Mouse (Mus musculus) layer of hippocampus, adult 8-10 months (tissue): Measurements from ENCODE around the gene Agbl4. TPM values are rescaled to one million over a fixed set of nuclear protein-coding genes. Genes with fewer than 3 reads are reported as not detected.

ENCODE experiments used
- DNase-seq, 2 experiments: peaks; one replicate each; pipeline ENCODE4 v3.0.0; 2022; ENCODE audit warnings: low spot score in 2 of 2
- total RNA-seq, 4 experiments: library from RNA; stranded (reverse); gene quantifications; 2 replicates each; pipeline ENCODE4 v1.2.4; 2022

Agbl4 gene
- total RNA-seq, 4 experiments from 2014 or later, result 16.6 to 20.8 (median 18.6) TPM

DNA sequence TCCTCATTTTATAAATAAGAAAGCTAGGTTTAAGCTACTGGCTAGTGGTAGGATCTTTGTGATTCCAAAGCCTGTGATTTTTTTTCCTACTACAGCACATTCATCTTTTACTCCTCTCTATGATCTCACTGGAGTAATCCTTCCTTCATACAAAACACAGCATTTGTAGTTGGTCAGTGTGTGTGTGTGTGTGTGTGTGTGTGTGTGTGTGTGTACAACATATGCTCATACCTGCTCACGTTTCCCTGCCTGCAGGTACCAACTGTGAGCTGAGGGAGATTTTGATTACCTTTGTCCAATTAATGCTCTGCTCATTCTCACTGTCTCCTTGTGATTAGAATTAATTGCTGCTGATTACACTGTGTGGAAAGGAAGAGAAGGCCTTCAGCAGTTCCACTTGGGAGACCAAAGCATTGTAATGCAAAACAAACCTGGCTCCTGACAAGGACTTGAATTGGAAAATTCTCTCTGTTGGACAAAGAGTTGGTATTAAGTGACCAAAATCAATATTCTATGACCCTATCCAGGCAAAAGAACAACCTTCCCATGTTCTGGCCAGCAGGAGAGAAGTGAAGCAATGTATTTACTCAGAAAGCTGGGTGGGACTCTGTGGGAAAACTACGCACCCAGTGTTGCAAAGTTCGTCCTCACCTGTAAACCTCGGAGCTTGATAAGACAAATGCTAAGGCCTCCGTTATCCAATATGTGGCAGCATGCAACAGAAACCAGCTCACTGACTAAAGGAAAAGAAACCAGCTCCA is 1241.7 kb downstream of the Agbl4 start:
- DNase-seq, result no peak

DNA sequence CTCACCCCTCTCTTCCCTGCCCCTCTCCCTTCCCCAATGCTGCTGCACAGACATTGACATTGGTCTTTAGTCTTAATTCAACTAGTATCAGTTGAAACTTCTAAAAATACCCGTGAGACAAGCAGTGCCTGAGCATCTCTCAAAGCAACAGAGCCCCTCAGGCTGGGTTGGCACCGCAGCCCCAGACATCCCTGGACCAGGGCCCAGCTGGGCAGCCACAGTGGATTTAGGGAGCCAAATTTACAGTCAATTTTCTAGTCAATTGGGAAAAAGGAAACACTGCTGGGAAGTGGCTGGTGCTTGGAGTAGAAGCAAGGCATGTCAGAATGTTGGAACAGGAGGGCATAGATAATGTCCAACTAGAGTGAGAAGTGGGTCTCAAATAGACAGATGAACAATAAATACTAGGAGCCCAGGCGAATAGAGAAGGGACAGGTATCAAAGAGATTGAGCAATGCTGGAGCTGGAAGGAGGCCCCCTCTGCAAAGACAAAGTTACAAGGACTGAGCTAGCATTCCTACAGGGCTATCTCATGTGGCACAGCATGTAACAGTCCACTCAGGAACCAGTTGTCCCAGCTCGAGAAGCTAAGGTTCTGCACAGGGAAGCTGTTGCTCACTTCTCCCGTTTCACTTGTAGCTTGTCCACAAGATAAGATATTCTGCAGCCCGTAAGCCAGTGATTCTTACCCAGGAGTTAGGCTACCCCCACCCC is 1247.8 kb downstream of the Agbl4 start:
- no peak for DNase-seq

DNA sequence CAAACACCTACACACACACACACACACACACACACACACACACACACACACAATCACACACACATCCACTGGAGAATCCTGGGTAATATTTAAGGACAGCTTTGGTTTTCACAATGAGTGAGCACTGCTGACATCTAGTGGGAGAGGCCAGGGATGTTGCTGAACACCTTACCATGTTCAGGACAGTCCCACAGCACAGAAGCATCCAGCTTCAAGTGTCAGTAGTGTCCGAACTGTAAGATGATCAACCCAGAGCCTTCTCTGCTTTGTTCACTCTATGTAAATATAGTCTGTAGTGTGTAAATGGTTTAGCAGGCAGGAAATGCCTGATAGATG is 1248.3 kb downstream of the Agbl4 start:
- DNase-seq, result no peak

DNA sequence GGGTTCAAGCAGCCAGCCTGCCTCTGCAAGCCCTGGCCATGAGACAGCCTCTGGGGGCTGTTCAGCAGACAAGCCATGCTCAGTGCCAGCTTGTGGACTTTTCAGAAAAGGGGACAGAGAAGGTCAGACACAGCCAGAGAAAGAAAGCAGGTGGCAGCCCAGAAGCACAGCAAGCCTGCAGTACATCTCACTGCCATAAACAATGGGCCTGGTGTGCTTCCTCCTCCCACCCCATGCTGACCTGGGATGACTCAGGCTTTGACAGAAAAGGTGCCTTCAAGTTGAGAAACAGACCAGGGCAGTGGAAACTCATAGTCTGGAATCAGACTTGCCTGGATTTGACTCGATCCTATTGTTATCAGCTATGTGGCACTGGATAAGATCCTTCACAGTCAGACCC is 1256.0 kb downstream of the Agbl4 start:
- no peak for DNase-seq

DNA sequence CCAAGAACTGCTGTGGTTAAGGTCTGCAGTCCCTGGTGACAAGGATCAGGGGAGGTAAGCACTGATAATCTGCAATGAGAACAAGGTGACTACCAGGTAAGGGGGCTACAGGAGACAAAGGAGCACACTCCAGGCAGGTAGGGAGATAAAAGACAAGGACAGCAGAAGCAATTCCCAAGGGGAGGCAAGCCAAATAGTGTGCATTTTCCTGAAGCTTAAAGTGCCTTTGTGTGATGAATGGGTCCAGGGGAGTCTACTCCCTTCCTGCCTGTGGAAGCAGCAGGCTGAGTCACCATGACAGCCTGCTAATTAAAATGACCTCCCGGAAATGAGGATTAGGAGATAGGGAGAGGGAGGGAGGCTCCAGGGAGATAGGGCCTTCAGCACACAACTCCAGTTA is 1266.3 kb downstream of the Agbl4 start:
- no peak for DNase-seq

DNA sequence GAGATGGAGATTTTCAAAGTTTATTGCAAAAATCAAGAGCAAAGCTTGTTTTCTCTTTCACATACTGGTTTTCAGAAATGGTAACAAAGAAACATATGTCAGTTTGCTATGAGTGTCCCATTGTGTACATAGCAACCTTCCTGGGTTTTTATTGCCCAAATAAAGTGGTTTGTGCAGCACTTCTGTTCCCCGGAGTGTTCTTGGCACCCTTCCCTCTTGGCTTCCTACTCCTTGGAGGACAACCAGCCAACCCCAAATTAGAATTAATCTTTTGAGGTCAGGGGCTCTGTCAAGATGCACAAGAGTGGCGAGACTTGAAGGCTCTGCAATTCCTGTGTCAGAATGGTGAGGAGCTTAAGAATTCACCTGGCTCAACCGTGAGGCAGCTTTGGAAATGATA is 1266.7 kb downstream of the Agbl4 start:
- DNase-seq, result peak in 1 of 2 experiments; percentile 18

DNA sequence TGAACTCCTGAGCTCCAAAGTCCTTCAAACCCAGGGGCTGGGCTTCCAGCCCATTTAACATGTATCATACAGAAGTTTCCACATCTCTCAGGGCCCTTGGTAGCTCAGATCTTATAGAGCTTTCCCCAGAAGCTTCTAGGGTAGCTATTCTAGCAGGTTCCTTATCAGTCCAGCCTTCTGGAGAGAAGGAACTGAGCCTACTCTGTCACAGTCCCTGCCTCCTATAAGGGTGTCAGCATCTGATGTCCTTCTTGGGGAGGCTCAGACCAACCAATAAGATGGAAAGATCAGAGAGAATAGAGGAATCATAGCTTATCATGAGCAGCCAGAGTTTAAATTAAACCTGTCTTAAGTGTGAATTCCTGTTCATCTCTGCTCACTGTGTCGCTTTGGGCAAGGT is 1269.3 kb downstream of the Agbl4 start:
- DNase-seq, result no peak

DNA sequence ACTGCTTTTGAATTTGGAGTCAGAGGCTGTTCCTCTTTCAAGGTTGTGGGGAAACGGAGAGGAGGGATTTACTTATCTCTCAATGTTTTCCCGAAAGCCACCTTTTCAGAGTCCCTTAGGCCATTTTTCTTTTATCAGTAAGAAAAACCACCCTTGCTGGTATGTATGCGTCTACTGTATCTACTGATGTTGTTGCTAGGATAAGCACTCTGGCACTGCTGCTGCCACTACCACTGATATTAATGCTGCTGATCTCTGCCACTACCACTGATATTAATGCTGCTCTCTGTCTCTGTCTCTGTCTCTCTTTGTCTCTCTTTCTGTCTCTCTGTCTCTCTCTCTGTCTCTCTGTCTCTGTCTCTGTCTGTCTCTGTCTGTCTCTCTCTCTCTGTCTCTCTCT is 1271.9 kb downstream of the Agbl4 start:
- no peak for DNase-seq

DNA sequence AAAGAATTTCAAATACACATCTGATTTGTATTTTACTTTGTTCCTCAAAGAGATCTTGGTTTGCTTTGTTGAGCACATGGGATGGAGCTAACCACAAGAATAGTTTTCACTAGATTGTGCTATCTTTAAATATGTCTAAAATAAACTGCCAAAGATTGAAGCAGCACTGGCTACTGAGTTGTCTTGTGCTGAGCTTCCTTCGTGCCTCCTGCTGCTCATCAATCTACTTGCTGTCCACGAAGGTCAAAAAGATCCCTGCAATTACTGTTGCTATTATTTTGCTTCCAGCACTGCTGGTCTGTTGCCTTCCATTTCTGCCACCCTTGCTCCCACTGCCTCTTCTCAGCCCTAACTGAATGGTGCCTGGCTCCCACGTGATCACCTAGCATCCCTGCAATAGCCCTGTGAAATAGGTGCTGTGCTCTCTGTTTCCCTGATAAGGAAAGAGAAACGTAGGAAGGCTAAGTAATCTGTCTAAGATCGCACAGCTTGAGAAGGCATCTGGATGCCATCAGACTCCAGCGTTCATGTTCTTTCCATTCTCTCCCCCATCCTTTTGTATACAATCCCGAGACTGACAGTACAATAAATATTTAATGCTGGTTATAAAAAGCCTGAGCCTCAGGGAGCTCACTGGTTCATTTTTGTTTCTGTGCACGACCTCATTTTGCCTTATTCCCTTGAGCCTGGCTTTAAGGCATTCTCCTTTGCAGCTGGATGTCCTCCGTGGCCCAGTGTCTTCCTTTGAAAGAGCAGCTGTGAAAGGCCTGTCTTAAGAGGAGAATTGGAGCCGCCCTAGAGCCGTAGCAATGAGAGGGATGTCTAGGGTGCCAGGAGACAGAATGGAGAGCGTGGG is 1273.3 kb downstream of the Agbl4 start:
- no peak for DNase-seq

DNA sequence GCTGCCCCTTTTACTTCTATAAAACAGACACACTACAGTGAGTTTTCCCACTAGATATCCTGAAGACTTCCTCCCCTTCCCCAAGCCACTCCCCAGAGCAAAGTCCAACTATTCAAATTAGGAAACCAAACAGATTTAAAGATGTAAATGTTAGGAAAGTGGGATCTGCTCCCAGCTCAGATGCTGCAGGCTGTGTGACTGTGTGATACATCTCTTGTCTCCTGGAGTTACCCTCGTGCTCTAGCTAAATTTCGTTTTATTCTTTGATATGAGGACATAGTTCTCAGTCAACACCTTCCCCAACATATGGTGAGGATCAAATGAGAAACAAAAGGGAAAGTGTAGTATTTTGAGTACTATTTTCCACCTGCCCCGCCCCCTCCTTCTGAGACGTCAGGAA is 1274.0 kb downstream of the Agbl4 start:
- no peak for DNase-seq

DNA sequence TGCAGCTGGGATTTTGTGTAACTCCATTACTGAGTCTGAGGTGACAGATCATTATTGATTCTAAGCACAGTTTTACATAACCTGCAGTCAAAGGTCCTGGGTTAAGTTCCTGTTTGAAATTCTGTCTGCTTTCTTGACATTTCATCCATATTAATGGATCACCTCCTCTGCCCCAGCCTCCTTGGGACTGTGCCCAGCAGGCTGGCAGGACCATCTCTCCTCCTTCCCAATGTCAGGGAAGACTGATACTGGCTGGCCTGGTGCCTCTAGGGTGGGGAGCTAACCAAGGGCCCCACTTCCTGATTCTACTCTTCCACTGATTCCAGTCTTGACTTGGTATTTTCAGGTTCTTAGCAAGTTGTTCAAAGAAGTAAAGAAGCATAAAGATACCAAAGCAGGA is 1276.4 kb downstream of the Agbl4 start:
- DNase-seq, result no peak

DNA sequence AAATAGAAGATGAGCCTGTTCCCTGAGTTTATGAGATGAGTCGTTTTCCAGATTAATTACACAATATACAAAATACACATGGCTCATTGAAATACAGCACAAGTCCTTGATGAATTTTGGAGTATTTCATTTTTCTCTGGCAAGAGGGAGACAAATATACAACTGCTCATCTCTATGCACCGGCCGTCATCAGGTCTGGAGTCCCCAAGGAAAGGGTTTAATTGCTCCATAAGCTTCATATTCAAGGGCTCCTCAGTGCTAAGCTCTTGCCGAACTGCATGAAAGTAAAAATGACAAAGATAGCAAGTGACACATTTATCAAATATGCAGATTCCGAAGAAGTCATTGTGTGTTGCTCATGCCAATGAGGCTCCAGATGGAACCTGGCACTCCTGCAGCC is 1284.5 kb downstream of the Agbl4 start:
- no peak for DNase-seq

DNA sequence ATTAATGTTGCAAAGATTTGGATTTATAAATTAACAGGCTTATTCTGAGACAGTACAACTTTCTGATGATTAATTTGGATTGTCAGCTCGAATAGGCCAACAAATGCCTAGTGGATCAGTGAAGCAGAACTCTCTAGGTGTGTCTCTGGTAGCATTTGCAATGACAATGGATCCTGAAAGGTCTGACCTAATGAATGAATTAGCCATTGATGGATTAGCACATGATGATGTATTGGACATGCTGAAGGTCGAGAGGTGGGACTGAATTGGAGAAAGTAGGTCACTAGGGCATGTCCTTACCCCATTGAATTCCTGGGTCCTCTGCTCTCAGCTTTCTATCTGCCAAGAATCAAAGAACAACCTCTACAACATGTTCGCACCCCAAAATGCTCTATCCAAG is 1285.3 kb downstream of the Agbl4 start:
- DNase-seq, result no peak

DNA sequence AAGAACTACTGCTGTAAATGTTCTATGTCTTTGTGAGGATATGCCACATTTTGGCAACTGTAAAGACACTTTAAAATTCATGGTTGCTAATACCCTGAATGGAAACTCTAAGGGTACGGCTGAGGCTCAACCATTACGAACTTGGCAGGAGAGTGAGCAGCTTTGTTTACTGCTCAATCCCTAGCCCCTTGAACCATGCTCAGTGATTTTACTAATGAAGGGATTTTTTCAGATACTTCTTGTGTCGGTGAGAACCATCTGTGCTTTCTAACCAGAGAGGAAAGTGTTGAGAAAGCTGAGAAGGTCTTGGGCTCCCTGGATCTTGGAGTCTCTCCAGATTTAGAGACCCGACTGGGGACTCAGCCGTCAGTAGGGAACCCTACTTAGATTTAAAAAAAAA is 1286.4 kb downstream of the Agbl4 start:
- DNase-seq, result no peak

DNA sequence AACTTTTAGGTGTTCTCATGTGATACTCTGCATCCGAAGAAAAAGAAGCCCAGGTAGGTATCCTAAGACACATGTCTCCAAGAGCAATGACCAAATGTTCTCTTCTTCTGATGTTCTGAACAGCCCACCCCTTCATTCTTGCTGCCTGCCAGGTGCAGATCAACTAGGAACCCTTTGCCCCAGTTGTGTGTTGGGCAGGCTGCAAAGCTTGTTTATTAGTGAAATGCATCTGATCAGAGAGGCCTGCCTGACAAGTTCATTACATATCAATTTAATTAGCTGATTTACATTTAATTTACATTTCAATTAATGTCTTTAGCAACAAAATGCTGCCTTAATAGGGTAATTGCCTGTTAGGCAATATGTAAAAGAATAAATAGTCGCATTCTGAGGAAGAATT is 1288.5 kb downstream of the Agbl4 start:
- DNase-seq, result no peak

DNA sequence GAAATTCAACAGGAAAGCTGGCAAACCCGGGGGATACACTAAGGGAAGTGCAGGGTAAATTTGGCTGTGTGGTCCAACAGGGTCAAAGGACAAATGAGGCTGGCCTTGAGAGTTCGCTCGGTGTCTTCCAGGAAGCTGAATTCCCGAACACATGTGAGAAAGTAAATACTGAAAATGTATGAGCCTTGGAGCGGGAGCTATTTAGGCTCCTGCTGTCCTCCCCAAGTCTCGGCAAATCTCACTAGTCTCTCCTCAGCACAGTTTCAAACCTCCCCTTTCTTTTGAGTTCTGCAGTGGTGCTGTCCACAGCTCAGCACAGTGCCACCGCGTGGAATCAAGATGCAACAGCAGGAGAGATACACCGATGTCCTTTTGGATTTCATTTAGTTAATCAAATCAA is 1289.5 kb downstream of the Agbl4 start:
- DNase-seq, result peak in 1 of 2 experiments; percentile 27

DNA sequence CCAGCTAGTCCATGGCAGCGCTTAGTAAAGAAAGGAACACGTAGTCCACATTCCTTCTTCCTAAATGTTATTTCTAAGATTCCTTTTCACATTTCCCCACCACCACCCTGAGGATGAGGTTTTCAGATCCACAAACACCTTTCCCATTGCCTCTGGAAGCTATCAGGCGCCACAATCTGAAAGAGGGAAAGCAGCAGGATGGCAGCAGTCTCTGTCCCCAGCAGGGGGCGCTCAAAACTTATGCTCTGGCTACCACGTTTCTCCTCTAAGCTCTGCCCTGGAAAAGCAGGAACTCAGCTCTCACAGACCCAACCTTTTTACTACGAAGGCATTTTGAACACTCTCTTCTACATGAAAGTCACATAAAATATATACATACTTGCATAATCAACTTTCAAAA is 1290.2 kb downstream of the Agbl4 start:
- peak in 1 of 2 experiments; percentile 83 for DNase-seq

DNA sequence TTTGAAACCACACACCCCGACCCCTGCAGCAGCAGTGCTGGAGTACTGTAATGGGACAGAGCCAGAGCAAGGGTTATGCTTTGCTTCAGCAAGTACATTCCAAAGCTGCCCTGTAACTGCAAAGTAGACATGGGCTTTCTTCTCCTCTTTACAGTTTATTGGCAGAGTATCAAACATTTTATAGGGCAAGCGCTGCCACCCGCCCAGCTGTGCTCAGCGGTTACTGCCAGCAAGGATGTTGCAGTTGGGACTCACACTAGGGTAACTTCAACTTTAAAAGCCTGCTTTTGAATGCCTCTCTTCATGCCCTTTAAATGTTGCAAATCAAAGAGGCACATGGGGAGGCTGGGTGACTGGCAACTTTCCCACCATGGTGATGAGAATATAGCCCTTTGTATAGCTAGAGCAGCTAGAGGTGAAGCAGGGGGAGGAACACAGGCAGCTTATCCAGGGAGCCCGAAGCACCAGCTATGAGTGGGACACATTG is 1293.6 kb downstream of the Agbl4 start:
- no peak for DNase-seq

DNA sequence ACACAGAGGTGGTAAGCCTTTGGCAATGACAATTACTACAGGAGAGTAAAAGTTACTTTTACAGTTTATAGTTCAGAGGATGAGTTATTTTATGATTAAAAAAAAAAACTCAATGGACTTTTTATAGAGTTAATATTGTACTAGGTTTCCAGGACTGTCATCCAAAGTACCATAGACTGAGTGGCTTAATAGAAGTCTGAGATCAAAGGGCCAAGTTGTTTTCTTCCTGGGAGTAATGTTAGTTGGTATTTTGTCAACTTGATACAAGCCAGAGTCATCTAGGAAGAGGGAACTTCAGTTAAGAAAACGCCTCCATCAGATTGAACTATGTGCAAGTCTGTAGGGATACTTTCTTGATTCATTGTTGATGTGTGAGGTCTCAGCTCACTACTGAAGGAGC is 1303.9 kb downstream of the Agbl4 start:
- no peak for DNase-seq

DNA sequence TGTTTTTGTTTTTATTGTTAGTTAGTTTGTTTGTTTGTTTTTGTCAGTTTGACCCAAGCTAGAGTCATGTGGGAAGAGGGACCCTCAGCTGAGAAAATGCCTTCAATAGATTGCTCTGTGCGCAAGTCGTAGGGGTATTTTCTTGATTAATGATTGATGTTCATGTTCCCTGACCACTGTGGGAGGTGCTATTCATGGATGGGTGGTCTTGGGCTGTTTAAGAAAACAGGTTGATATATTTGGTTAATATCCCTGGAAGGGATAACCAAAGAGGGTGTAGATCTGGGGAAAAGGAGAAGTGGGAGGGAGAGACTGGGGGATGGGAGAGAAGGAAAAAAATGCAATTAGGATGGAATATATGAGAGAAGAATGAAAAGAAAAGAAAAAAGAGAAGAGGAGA is 1306.7 kb downstream of the Agbl4 start:
- no peak for DNase-seq

DNA sequence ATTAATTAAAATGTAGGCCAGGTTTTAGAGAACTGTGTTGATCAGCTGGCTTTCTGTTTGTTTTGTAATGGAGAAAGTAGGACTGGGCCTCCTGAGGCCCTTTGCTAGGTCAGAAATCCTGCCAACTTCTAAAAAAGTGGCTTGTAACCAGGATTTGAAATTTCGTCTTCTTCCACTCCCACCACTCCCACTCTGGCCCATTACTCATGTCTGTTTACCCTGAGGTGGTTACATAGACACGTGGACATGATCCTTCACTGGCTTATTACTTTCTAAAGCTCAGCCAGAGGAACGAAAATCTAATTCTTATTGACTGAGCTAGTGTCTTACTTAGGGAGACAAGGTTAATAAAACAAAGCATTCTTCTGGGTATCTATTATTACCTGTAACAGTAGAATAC is 1307.5 kb downstream of the Agbl4 start:
- DNase-seq, result no peak
